Mouse (Mus musculus) Muller cell, postnatal 12 days (primary cell): ENCODE results near the gene Smad6.

ENCODE experiments used
- DNase-seq: peaks from one replicate; pipeline ENCODE4 v3.0.0-alpha.2; 2015; ENCODE audit errors: inconsistent ontology term

The Smad6 gene

GRCm38 (mm10) chr9:63959129-63959932, 62.5 kb downstream of the Smad6 start:
- peak; percentile 85 for DNase-seq

- DNase-seq: peak; percentile 98
Observed at GRCm38 (mm10) chr9:63958337-63959030, 63.4 kb downstream of the Smad6 start.

GRCm38 (mm10) chr9:63957647-63958185, 64.1 kb downstream of the Smad6 start:
- no peak for DNase-seq

- peak; percentile 69 for DNase-seq
Observed at GRCm38 (mm10) chr9:63956052-63956451, 65.8 kb downstream of the Smad6 start.

GRCm38 (mm10) chr9:63953691-63954090, 68.2 kb downstream of the Smad6 start:
- no peak for DNase-seq

GRCm38 (mm10) chr9:63952591-63952990, 69.3 kb downstream of the Smad6 start:
- DNase-seq: no peak

GRCm38 (mm10) chr9:63950357-63950756, 71.5 kb downstream of the Smad6 start:
- DNase-seq: peak; percentile 51

GRCm38 (mm10) chr9:63949393-63949792, 72.5 kb downstream of the Smad6 start:
- no peak for DNase-seq

GRCm38 (mm10) chr9:63942608-63942982, 79.3 kb downstream of the Smad6 start:
- DNase-seq: no peak

GRCm38 (mm10) chr9:63941747-63942607, 79.9 kb downstream of the Smad6 start:
- peak; percentile 84 for DNase-seq

GRCm38 (mm10) chr9:63936256-63936655, 85.6 kb downstream of the Smad6 start:
- no peak for DNase-seq

GRCm38 (mm10) chr9:63933068-63933467, 88.8 kb downstream of the Smad6 start:
- DNase-seq: no peak

GRCm38 (mm10) chr9:63927340-63928049, 94.4 kb downstream of the Smad6 start:
- peak; percentile 96 for DNase-seq

GRCm38 (mm10) chr9:63926377-63926776, 95.5 kb downstream of the Smad6 start:
- peak; percentile 32 for DNase-seq

- peak; percentile 24 for DNase-seq
Observed at GRCm38 (mm10) chr9:63923190-63923717, 98.6 kb downstream of the Smad6 start.

GRCm38 (mm10) chr9:63919708-63920107, 102.2 kb downstream of the Smad6 start:
- DNase-seq: no peak

- peak; percentile 79 for DNase-seq
Observed at GRCm38 (mm10) chr9:63919001-63919555, 102.8 kb downstream of the Smad6 start.

- peak; percentile 80 for DNase-seq
Observed at GRCm38 (mm10) chr9:63918245-63918644, 103.6 kb downstream of the Smad6 start.

GRCm38 (mm10) chr9:63916441-63916840, 105.4 kb downstream of the Smad6 start:
- no peak for DNase-seq

- DNase-seq: peak; percentile 61
Observed at GRCm38 (mm10) chr9:63915976-63916375, 105.9 kb downstream of the Smad6 start.

- DNase-seq: no peak
Observed at GRCm38 (mm10) chr9:63914944-63915343, 106.9 kb downstream of the Smad6 start.
